Mouse (Mus musculus) layer of hippocampus, adult 2 months (tissue): ENCODE measurements around the gene Cnnm2. TPM values are rescaled to one million over a fixed set of nuclear protein-coding genes. Genes with fewer than 3 reads are reported as not detected.
A peak's percentile ranks its signal among the peaks of the same experiment; 100 is the strongest.
"Not testable (repeated sequence)": the region's sequence is repeated elsewhere in the genome, so short reads cannot be mapped to it uniquely, and the experiment has no call there.

Experiments
- DNase-seq, 2 experiments: peaks; one replicate each; pipeline ENCODE4 v3.0.0; 2022; ENCODE audit warnings: low spot score in 2 of 2
- H3K27ac ChIP-seq: fragments of 200-600 bp; 2 replicates; pipeline ENCODE4 v1.8.1; 2022
- H3K4me3 ChIP-seq: fragments of 200-600 bp; 2 replicates; pipeline ENCODE4 v1.8.1; 2022; ENCODE audit warnings: mild to moderate bottlenecking
- CTCF ChIP-seq: fragments of 200-600 bp; conservative IDR thresholded peaks from 2 replicates; pipeline ENCODE4 v1.8.1; 2022; ENCODE audit warnings: antibody characterized with exemption, mild to moderate bottlenecking, moderate library complexity
- long read RNA-seq, 2 experiments: library from polyadenylated mRNA; stranded (forward); transcript quantifications; one replicate each; pipeline ENCODE4 v2.0.0; 2021; ENCODE audit warnings: borderline mapping rate in 2 of 2
- total RNA-seq, 2 experiments: library from RNA; stranded (reverse); gene quantifications; 2 replicates each; pipeline ENCODE4 v1.2.3; 2021

Cnnm2 gene
- total RNA-seq, result 10 to 100 TPM; 37.9 to 38.8 TPM
- long read RNA-seq, experiment 1, full-length matches to known transcripts, result 22 of 26 reads
- long read RNA-seq, experiment 1, partial matches to known transcripts, result 2 of 26 reads
- long read RNA-seq, experiment 1, other reads (novel, unspliced or antisense), result 2 of 26 reads
- long read RNA-seq, experiment 2, full-length matches to known transcripts, result 31 of 35 reads
- long read RNA-seq, experiment 2, partial matches to known transcripts, result 3 of 35 reads
- long read RNA-seq, experiment 2, other reads (novel, unspliced or antisense), result 1 of 35 reads

GRCm38 (mm10) chr19:46761247-46761946 lies at the start of gene Cnnm2:
Gene Cnnm2 (plus strand): TSS chr19:46761596.
- peak; percentile 99 to 100 for DNase-seq
- peak within 1 kb of the TSS; percentile 97 for H3K27ac ChIP-seq
- H3K4me3 ChIP-seq, result peak within 1 kb of the TSS; percentile 97
- TF ChIP-seq CTCF, result no peak

GRCm38 (mm10) chr19:46714234-46714633 lies 47.2 kb upstream of the Cnnm2 start:
- DNase-seq, result no peak
- H3K27ac ChIP-seq, result no peak overlapping the region

GRCm38 (mm10) chr19:46715016-46715415 lies 46.4 kb upstream of the Cnnm2 start:
- no peak for TF ChIP-seq CTCF
- no peak overlapping the region for H3K27ac ChIP-seq
- H3K4me3 ChIP-seq, result no peak overlapping the region
- DNase-seq, result no peak

More at GRCm38 (mm10) chr19:46714234-46714633, 47.2 kb upstream of the Cnnm2 start:
- TF ChIP-seq CTCF, result no peak
- no peak overlapping the region for H3K4me3 ChIP-seq

GRCm38 (mm10) chr19:46718150-46718549 lies 43.2 kb upstream of the Cnnm2 start:
- Histone ChIP-seq H3K27ac (no peak overlapping the region), H3K4me3 (no peak overlapping the region)
- TF ChIP-seq CTCF, result no peak
- no peak for DNase-seq

- H3K27ac ChIP-seq, result no peak overlapping the region
- no peak for TF ChIP-seq CTCF
- DNase-seq, result no peak
- no peak overlapping the region for H3K4me3 ChIP-seq
Observed at GRCm38 (mm10) chr19:46724411-46724810, 37.0 kb upstream of the Cnnm2 start.

GRCm38 (mm10) chr19:46726142-46726541 lies 35.3 kb upstream of the Cnnm2 start:
- H3K27ac ChIP-seq, result no peak overlapping the region
- no peak for TF ChIP-seq CTCF
- H3K4me3 ChIP-seq, result no peak overlapping the region
- no peak for DNase-seq

GRCm38 (mm10) chr19:46727140-46727736 lies 34.2 kb upstream of the Cnnm2 start:
- Histone ChIP-seq H3K4me3 (no peak overlapping the region), H3K27ac (peak overlapping the region; percentile 83)
- no peak for TF ChIP-seq CTCF
- peak; percentile 39 for DNase-seq

GRCm38 (mm10) chr19:46727945-46728540 lies 33.4 kb upstream of the Cnnm2 start:
- TF ChIP-seq CTCF, result no peak
- H3K27ac ChIP-seq, result peak overlapping the region; percentile 83
- no peak for DNase-seq
- H3K4me3 ChIP-seq, result no peak overlapping the region

GRCm38 (mm10) chr19:46728909-46729308 lies 32.5 kb upstream of the Cnnm2 start:
- TF ChIP-seq CTCF, result no peak
- no peak for DNase-seq
- Histone ChIP-seq H3K4me3 (no peak overlapping the region), H3K27ac (peak overlapping the region; percentile 83)

- no peak overlapping the region for H3K27ac ChIP-seq
- no peak for TF ChIP-seq CTCF
- no peak for DNase-seq
Observed at GRCm38 (mm10) chr19:46731351-46731750, 30.0 kb upstream of the Cnnm2 start.

GRCm38 (mm10) chr19:46732673-46733072 lies 28.7 kb upstream of the Cnnm2 start:
- not testable (repeated sequence) for DNase-seq, H3K4me3 ChIP-seq, H3K27ac ChIP-seq
- TF ChIP-seq CTCF, result peak; percentile 57

More at GRCm38 (mm10) chr19:46731351-46731750, 30.0 kb upstream of the Cnnm2 start:
- H3K4me3 ChIP-seq, result no peak overlapping the region

- no peak for DNase-seq
- TF ChIP-seq CTCF, result no peak
- no peak overlapping the region for H3K27ac ChIP-seq
- H3K4me3 ChIP-seq, result no peak overlapping the region
Observed at GRCm38 (mm10) chr19:46733626-46734025, 27.8 kb upstream of the Cnnm2 start.

GRCm38 (mm10) chr19:46735241-46735640 lies 26.2 kb upstream of the Cnnm2 start:
- Histone ChIP-seq H3K4me3 (no peak overlapping the region), H3K27ac (no peak overlapping the region)
- DNase-seq, result no peak
- TF ChIP-seq CTCF, result no peak
